Mouse (Mus musculus) stomach, postnatal 0 days (tissue): ENCODE measurements around the gene Med12l. TPM values are rescaled to one million over a fixed set of nuclear protein-coding genes. Genes with fewer than 3 reads are reported as not detected.

Source experiments
- ATAC-seq: fragments of 200-750 bp; cut with Nextera tagmentation; 2 replicates; pipeline ENCODE4 v1.8.0; 2017; ENCODE audit not compliant: low FRiP score, low TSS enrichment
- DNase-seq: peaks from one replicate; pipeline ENCODE4 v3.0.0-alpha.2; 2016; ENCODE audit warnings: low spot score
- H3K27ac ChIP-seq: fragments of 300-500 bp; sonication (generic); replicated peaks from 2 replicates; pipeline ENCODE4 v1.5.1; 2014; ENCODE audit warnings: mild to moderate bottlenecking, control low read depth
- H3K27me3 ChIP-seq: fragments of 300-500 bp; sonication (generic); 2 replicates; pipeline ENCODE4 v1.6.1; 2014; ENCODE audit warnings: low read length; ENCODE audit not compliant: control insufficient read depth, insufficient read depth
- H3K36me3 ChIP-seq: fragments of 300-500 bp; sonication (generic); 2 replicates; pipeline ENCODE4 v1.6.1; 2014; ENCODE audit warnings: low read length, mixed read lengths; ENCODE audit not compliant: control insufficient read depth, insufficient read depth
- H3K4me1 ChIP-seq: fragments of 300-500 bp; sonication (generic); replicated peaks from 2 replicates; pipeline ENCODE4 v1.6.1; 2014; ENCODE audit warnings: antibody characterized with exemption; ENCODE audit not compliant: control insufficient read depth, insufficient read depth
- H3K4me2 ChIP-seq: fragments of 300-500 bp; sonication (generic); replicated peaks from 2 replicates; pipeline ENCODE4 v1.6.1; 2014; ENCODE audit warnings: low read depth, mild to moderate bottlenecking, control low read depth, moderate library complexity
- H3K4me3 ChIP-seq: fragments of 300-500 bp; sonication (generic); 2 replicates; pipeline ENCODE4 v1.5.1; 2014; ENCODE audit warnings: low read depth, low read length, control low read depth
- H3K9ac ChIP-seq: fragments of 300-500 bp; sonication (generic); 2 replicates; pipeline ENCODE4 v1.6.1; 2014; ENCODE audit warnings: mild to moderate bottlenecking, low read length, control low read depth, mixed read lengths
- H3K9me3 ChIP-seq: fragments of 300-500 bp; sonication (generic); 2 replicates; pipeline ENCODE4 v1.6.1; 2016; ENCODE audit warnings: low read length; ENCODE audit not compliant: control insufficient read depth
- CTCF ChIP-seq: IDR thresholded peaks from 2 replicates; pipeline ENCODE4 v1.5.1; 2016; ENCODE audit warnings: antibody characterized with exemption, low read depth, mild to moderate bottlenecking, moderate library complexity
- EP300 ChIP-seq: optimal IDR thresholded peaks from 2 replicates; pipeline ENCODE3; 2016; ENCODE audit warnings: antibody characterized with exemption
- WGBS: fragments of 180-500 bp; shearing (Covaris S2); extraction: QIAGEN DNeasy Blood & Tissue Kit; methylation state at CpG from one replicate; pipeline ENCODE4 v1.1.7; 2014; 5-methylcytosine and 5-hydroxymethylcytosine counted together
- polyA plus RNA-seq: library from polyadenylated mRNA; unstranded; fragments of >200 nt; fragmentation: Nextera tagmentation; extraction: Ambion mirVana; gene quantifications from 2 replicates; pipeline ENCODE4 v1.2.1, GENCODE M21; 2015

Gene Med12l
- polyA plus RNA-seq, 1 experiment from 2014 or later: 0.25 TPM

DNA sequence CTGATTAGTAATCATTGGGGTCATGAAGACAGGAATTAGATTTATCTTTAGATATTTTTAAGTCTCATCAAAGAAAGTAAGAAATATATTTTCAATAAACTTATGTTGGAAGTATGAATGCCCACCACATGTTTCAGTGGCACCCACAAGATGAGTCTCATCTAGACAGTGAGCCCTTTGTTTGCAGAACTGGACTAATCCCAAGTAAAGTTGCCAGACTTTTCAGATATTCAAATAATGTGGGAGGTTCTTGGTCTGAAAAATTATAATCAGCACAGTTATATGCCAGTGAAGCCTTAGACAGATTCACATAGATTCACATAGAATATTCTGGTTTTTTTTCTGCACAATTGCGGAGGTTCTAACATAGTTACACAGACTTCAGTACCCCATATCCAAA is 244.8 kb downstream of the Med12l start:
- TF ChIP-seq EP300: no peak
- no peak for TF ChIP-seq CTCF
- whole genome bisulfite sequencing: 94% methylated on average over 1 of the region's 1 CpGs
- Histone ChIP-seq H3K27me3 (no peaks in the 10 kb centered on the region), H3K27ac (no peak overlapping the region), H3K4me1 (no peaks in the 10 kb centered on the region), H3K36me3 (no peaks in the 10 kb centered on the region), H3K4me3 (no peak overlapping the region), H3K9me3 (no peaks in the 10 kb centered on the region), H3K4me2 (no peak overlapping the region), H3K9ac (no peak overlapping the region)
- no peak for ATAC-seq
- no peak for DNase-seq

DNA sequence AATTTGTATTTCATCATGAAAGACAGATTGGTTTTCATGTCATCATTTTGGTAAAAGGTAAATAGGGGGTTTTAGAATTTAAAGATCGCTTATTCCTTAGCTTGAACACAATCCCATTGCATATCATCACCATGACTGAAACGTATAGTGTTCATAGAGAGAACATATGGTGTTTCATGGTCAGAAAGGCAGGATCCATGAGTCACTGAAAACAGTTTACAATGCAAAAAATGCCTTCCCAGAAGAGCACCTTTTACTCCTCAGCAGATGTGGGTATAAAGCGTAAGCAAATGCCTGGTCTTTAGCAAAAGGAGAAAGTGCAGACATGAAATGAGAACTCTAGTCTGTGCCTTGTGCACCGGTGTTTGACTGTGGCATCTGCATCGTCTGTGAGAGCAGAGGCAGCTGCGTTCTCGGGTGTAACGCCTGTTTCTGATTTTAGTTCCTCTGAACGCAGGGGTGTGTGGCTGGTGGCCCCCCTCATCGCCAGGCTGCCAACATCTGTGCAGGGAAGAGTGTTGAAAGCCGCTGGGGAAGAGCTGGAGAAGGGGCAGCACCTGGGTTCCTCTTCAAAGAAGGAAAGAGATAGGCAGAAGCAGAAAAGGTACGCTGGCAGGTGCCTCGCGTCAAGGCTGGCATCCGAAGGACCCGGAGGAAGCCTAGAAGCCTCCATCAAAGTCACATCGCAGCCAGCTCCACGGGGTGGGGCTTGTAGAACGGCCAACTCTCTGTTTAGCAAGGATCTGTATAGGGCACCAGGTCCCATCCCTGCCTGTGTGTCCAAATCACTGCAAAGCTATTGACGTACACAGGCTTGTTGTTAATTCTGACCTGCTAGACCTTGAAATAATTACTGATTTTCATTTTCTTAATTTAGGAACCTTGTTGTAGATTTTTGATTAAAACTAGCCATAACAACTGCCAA is 252.4 kb downstream of the Med12l start:
- no peaks in the 10 kb centered on the region for H3K27me3 ChIP-seq
- DNase-seq (no peak), ATAC-seq (no peak)
- 74% methylated on average over 20 of the region's 20 CpGs for WGBS
- H3K27ac ChIP-seq: no peak overlapping the region
- TF ChIP-seq EP300 (no peak), CTCF (no peak)
- H3K36me3 ChIP-seq: no peaks in the 10 kb centered on the region
- no peak overlapping the region for H3K4me2 ChIP-seq
- H3K9me3 ChIP-seq: no peaks in the 10 kb centered on the region
- H3K9ac ChIP-seq: no peak overlapping the region
- H3K4me1 ChIP-seq: no peaks in the 10 kb centered on the region
- H3K4me3 ChIP-seq: no peak overlapping the region

DNA sequence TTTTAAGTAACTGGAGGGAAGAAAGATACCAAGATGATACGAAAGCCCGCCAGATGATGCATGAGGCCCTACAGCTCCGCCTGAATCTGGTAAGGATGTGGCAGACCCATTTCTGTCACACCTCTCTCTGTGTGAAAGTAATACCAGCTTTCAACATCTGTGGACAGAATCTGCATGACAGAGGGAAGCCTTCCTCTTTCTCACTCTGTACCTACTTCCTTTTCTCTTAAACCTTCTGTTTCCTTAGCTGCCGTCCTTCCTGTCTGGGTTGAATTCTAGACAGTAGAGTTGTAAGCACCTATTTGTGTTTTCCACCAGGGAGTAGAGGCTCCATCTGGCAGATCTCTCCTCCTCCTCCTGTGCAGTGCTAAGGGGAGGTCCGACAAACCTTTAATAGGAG is 255.1 kb downstream of the Med12l start:
- no peak for DNase-seq
- Histone ChIP-seq H3K36me3 (no peaks in the 10 kb centered on the region), H3K27ac (no peak overlapping the region), H3K4me1 (no peaks in the 10 kb centered on the region), H3K4me2 (no peak overlapping the region), H3K4me3 (no peak overlapping the region), H3K9me3 (no peaks in the 10 kb centered on the region), H3K27me3 (no peaks in the 10 kb centered on the region), H3K9ac (no peak overlapping the region)
- no peak for TF ChIP-seq EP300
- TF ChIP-seq CTCF: no peak
- no peak for ATAC-seq
- WGBS: 63% methylated on average over 5 of the region's 5 CpGs

DNA sequence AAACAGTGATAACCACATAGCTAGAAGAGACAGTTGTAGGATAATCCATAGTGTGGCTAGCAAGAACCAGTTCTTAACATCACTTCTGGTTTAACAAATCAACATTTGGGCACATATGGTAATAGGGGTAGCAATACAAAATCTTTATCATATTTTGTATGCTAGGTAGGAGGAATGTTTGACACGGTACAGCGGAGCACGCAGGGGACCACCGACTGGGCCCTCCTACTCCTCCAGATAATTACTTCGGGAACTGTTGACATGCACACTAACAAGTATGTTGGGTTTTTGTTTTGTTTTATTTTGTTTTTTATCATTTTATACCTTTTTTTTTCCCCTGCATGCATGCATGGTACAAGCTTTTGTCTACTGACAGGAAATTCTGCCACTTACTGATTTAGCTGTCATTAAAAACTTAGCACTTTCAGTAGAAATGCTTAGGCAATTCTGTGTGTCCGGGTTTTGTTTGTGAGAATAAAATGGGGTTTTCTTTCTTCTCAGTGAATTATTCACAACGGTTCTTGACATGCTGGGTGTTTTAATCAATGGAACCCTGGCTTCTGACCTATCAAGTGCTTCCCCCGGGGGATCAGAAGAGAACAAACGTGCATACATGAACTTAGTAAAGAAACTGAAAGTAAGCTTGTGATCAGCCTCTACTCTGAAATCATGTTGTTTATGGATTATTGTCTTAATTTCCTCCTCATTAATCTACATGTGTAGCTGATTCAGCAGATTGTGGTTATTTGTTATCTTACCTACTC is 256.3 kb downstream of the Med12l start:
- Histone ChIP-seq H3K9ac (no peak overlapping the region), H3K9me3 (no peaks in the 10 kb centered on the region), H3K4me3 (no peak overlapping the region), H3K36me3 (no peaks in the 10 kb centered on the region), H3K27ac (no peak overlapping the region), H3K4me2 (no peak overlapping the region), H3K4me1 (no peaks in the 10 kb centered on the region), H3K27me3 (no peaks in the 10 kb centered on the region)
- DNase-seq: no peak
- no peak for TF ChIP-seq EP300
- no peak for ATAC-seq
- 75% methylated on average over 9 of the region's 9 CpGs for WGBS

DNA sequence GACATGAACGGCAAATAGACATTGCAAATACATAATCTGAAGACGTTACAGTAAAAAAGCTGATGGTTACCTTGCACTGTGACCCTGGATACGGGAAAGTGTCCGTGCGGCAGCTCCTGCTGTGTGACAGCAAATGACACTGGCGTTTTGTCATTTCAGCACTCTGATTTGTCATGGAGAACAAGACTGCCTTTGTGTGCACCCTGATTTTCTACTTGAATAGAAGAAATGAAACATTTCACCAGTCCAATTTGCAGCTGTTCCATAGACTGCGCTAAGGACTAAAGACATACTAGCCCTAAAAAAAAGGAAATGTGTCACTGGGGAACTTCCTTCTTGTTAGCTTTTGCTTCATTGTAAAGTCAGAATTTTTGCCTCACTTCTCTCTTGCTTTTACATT is 257.1 kb downstream of the Med12l start, which contains the start of gene P2ry12:
TSS of gene P2ry12 (minus strand) at position 168 of the 400 bp plus-strand sequence.
- no peaks in the 10 kb centered on the region for H3K27me3 ChIP-seq
- no peaks in the 10 kb centered on the region for H3K36me3 ChIP-seq
- H3K4me1 ChIP-seq: no peaks in the 10 kb centered on the region
- TF ChIP-seq EP300: no peak
- TF ChIP-seq CTCF: no peak
- no peaks in the 10 kb centered on the region for H3K9me3 ChIP-seq
- no peak within 1 kb of the TSS for H3K4me2 ChIP-seq
- no peak within 1 kb of the TSS for H3K27ac ChIP-seq
- 66% methylated on average over 7 of the region's 7 CpGs for WGBS
- ATAC-seq (no peak), DNase-seq (no peak)
- no peak within 1 kb of the TSS for H3K4me3 ChIP-seq
- H3K9ac ChIP-seq: no peak within 1 kb of the TSS

DNA sequence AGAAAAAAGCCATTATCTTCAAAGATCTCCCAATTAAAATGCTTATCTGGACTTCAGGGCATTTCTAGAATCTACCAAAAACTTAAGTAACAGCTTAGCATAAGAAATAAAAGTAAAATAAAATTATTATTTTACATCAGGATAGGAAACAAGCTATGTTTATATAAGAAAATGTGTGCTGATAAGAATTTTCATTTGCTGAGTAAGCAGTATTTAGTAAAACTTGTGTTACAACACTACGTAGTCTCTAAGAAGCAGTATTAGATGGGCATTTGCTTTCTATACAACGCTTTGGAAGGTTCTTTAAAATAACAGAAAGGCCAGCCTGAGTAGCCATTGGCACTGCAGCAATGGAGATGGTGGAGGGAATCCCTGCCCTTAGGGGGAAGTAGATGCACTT is 257.8 kb downstream of the Med12l start:
- no peak overlapping the region for H3K4me3 ChIP-seq
- ATAC-seq: no peak
- H3K36me3 ChIP-seq: no peaks in the 10 kb centered on the region
- H3K4me1 ChIP-seq: no peaks in the 10 kb centered on the region
- no peak for TF ChIP-seq EP300
- TF ChIP-seq CTCF: no peak
- H3K9me3 ChIP-seq: no peaks in the 10 kb centered on the region
- no peak overlapping the region for H3K4me2 ChIP-seq
- H3K27ac ChIP-seq: no peak overlapping the region
- WGBS: 92% methylated on average over 2 of the region's 2 CpGs
- no peaks in the 10 kb centered on the region for H3K27me3 ChIP-seq
- no peak overlapping the region for H3K9ac ChIP-seq
- DNase-seq: no peak
